Mouse (Mus musculus): Measurements from ENCODE around the gene Tmem63b. TPM values are rescaled to one million over a fixed set of nuclear protein-coding genes. Genes with fewer than 3 reads are reported as not detected.

Gene Tmem63b
- polyA plus RNA-seq, 1 experiment: 198 TPM

DNA sequence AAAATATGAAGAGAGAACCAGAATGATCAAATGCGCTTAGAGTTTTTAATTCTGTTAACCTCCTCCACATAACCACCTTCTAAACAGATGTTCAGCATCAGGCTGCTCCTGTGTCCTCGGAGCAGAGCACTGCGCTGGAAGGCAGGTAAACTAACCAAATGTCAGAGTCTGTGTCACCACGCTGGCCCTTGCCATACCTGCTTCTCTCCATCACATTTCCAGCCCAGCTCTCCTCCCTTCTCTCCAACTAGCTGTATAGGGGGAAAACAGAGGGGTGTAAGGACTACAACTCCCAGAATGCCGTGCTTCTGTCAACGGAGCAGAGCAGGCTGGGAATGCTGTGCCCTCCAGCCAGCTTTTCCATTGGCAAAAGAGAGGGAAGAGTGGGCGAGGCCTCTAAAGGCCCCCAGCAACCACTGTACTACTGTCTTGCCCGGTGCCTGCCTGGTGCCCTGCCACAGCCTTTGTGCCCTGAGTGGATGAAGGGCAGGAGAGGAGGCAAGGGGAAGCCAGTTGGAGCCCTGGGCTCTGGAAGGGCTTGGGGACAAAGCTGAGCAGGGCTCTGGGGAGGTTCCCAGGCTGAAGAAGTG is 6.2 kb downstream of the Tmem63b start:
- peak; percentile 74 to 85 for DNase-seq (ENCODE audit: extremely low spot score in 1 of 2, low spot score in 1 of 2)

GRCm38 (mm10) chr17:45678106-45678505 is 8.6 kb downstream of the Tmem63b start:
- DNase-seq (ENCODE audit: extremely low spot score in 1 of 2, low spot score in 1 of 2): peak in 1 of 2 experiments; percentile 72

DNA sequence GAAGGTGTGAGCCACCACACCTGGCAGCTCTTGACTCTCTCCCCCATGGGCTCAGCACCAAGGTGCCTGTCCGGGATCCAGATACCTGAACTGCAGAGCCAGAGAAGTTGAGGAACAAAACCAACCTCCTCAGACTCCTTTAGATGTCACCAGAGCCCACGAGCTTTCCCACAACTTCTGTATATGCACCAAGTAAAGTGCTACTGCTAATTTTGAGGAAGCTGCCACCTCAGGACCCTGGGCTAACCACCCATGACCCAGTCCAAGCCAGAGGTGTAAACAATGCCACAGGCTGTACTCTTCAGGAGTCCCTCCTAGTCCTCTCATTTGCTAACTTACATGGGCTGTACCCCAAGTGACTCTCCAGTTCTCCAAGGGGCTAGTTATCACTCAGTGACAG is 14.1 kb downstream of the Tmem63b start:
- DNase-seq (ENCODE audit: extremely low spot score in 1 of 2, low spot score in 1 of 2): no peak

GRCm38 (mm10) chr17:45671821-45672220 is 14.9 kb downstream of the Tmem63b start:
- no peak for DNase-seq (ENCODE audit: extremely low spot score in 1 of 2, low spot score in 1 of 2)

DNA sequence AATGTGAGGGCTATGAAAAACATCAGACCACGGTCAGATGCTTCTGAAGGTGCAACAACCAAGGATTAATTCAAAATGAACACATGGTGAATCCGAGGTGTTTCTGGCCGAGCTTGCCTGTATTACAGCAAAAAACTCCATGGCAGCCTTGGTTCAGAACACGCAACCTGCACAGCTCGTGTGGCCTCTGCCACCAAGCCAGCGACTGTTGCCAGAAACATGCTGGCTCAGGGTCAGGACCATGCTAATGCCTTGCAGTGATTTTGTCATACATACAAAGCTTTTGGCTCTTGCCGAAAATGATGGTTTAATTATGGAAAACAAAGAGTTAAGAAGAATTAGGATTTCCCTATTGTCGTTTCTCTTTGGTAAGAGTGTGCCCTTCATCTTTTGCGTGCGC is 18.7 kb downstream of the Tmem63b start:
- no peak for DNase-seq (ENCODE audit: extremely low spot score in 1 of 2, low spot score in 1 of 2)

GRCm38 (mm10) chr17:45667481-45667880 is 19.2 kb downstream of the Tmem63b start:
- no peak for DNase-seq (ENCODE audit: extremely low spot score in 1 of 2, low spot score in 1 of 2)

GRCm38 (mm10) chr17:45666091-45666490 is 20.6 kb downstream of the Tmem63b start:
- no peak for DNase-seq (ENCODE audit: extremely low spot score in 1 of 2, low spot score in 1 of 2)

GRCm38 (mm10) chr17:45664608-45665007 is 22.1 kb downstream of the Tmem63b start:
- no peak for DNase-seq (ENCODE audit: extremely low spot score in 1 of 2, low spot score in 1 of 2)

DNA sequence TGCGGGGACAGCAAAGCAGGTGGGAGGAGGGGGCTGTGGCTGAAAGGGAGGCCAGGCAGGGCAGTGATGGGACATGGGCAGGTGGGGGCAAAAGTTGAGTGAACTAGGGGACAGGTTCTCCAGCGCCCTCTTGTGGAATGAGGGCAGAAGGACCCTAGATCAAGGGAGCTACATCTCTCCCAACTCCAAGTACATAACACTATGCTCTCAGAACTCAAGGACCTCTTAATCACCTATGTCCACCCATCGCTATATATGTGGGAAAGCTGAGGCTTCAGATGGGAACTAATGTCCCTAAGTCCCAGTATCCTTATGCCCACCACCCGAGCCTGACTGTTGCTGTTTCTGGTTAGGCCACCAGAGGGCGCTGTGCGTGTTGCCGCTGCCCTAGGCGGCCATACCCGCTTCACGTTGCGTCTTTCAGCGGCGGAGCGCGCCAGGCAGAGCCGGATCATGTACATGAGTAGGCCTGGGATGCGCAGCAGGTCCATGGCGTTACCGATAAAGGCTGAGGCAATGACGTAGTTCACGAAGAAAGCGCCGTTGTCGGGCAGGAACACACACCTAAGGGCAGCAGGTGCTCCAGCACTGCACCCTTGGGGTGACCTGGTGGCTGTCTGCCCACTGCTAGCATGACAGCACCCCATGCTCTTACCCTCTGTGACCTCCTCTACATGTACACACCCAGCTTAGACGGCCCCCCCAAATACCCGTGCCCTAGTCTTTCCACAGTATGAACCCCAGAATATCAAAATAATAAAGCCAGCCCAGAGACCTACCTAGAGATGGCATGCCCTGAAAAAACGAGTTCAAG is 23.4 kb downstream of the Tmem63b start:
- peak in 1 of 2 experiments; percentile 88 for DNase-seq (ENCODE audit: extremely low spot score in 1 of 2, low spot score in 1 of 2)

DNA sequence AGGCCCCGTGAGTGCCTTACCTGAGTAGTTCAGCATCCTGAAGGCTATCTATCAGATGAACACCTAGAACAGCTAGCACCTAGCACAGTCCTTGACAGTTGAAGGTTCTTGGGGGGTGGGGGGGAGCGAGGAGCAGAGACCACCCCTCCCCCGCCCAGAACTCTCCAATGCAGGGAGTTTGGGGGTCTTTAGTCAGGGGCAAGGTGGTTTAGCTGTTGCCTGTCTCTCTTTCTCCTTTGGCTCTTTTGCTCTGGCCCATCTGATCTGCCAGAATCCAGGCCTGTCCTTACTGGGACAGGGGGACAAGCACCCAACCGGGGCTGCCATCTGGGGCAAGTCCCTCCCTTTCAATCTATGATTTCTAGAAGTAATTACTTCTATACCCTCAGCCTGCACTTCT is 27.5 kb downstream of the Tmem63b start, which contains the start of gene Capn11:
Capn11 (minus strand) TSS at position 101 of the 400 bp plus-strand sequence.
- no peak for DNase-seq (ENCODE audit: extremely low spot score in 1 of 2, low spot score in 1 of 2)

- DNase-seq (ENCODE audit: extremely low spot score in 1 of 2, low spot score in 1 of 2): no peak
These were observed 30.9 kb downstream of the Tmem63b start for GRCm38 (mm10) chr17:45655820-45656219.

GRCm38 (mm10) chr17:45653233-45653632 is 33.5 kb downstream of the Tmem63b start:
- DNase-seq (ENCODE audit: extremely low spot score in 1 of 2, low spot score in 1 of 2): no peak

GRCm38 (mm10) chr17:45644185-45644584 is 42.5 kb downstream of the Tmem63b start:
- DNase-seq (ENCODE audit: extremely low spot score in 1 of 2, low spot score in 1 of 2): no peak

DNA sequence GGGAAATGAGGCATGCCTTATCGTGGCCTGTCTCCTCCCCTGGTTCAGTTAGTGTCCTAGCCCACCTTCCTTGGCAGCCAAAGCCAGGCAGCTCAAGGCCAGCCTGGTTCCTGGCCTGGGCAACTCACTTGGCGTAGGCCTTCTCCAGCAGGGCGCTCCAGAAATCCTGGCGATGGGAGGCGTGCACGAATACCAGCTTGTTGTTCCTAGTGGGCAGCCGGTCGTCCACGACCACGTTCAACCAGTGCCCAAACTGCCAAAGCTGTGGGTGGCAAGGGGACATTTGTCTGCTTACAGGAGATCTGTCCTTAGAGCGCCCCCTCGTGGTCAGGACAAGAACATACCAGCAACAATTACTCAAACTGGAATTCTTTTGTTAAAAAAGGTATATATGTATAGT is 44.0 kb downstream of the Tmem63b start:
- peak; percentile 49 to 78 for DNase-seq (ENCODE audit: extremely low spot score in 1 of 2, low spot score in 1 of 2)

DNA sequence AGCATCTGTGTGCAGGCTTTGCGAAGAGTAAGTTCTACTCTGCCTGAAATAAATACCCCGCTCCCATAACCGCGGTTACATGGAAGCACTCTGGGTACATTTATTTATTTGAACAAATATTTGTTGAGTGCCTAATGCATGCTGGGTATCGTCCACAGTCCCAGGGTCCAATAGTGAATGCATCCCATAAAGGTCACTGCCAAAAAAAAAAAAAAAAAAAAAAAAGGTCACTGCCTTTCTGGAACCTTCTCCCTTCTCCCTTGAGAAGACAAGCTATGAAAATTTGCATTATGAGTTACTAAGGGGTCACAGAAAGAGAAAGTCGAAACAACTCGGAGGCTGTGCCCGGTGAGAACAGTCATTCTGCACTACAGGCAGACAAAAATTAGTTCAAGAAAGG is 44.7 kb downstream of the Tmem63b start:
- DNase-seq (ENCODE audit: extremely low spot score in 1 of 2, low spot score in 1 of 2): no peak

GRCm38 (mm10) chr17:45638596-45639295 is 48.0 kb downstream of the Tmem63b start:
- no peak for DNase-seq (ENCODE audit: extremely low spot score in 1 of 2, low spot score in 1 of 2)

- no peak for DNase-seq (ENCODE audit: extremely low spot score in 1 of 2, low spot score in 1 of 2)
These were observed 52.7 kb downstream of the Tmem63b start for GRCm38 (mm10) chr17:45634033-45634432.

DNA sequence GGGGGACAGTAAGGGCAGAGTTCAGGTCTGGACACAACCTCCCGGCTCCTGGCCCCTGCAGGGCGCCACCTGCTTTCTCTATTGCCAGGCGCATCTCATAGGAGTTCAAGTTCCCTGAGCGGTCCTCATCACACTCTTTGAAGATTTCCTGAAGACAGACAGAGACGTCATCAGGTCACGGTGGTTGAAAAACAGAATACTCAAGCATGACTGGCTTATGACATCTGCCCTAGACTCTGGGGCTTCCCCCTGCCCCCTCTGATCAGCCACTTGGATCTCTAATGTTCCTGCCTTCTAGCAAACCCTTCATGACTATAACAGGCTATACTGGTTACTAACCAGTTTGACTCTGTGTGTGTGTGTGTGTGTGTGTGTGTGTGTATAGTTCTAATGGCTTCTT is 54.8 kb downstream of the Tmem63b start:
- no peak for DNase-seq (ENCODE audit: extremely low spot score in 1 of 2, low spot score in 1 of 2)

GRCm38 (mm10) chr17:45630992-45631391 is 55.7 kb downstream of the Tmem63b start:
- DNase-seq (ENCODE audit: extremely low spot score in 1 of 2, low spot score in 1 of 2): no peak

DNA sequence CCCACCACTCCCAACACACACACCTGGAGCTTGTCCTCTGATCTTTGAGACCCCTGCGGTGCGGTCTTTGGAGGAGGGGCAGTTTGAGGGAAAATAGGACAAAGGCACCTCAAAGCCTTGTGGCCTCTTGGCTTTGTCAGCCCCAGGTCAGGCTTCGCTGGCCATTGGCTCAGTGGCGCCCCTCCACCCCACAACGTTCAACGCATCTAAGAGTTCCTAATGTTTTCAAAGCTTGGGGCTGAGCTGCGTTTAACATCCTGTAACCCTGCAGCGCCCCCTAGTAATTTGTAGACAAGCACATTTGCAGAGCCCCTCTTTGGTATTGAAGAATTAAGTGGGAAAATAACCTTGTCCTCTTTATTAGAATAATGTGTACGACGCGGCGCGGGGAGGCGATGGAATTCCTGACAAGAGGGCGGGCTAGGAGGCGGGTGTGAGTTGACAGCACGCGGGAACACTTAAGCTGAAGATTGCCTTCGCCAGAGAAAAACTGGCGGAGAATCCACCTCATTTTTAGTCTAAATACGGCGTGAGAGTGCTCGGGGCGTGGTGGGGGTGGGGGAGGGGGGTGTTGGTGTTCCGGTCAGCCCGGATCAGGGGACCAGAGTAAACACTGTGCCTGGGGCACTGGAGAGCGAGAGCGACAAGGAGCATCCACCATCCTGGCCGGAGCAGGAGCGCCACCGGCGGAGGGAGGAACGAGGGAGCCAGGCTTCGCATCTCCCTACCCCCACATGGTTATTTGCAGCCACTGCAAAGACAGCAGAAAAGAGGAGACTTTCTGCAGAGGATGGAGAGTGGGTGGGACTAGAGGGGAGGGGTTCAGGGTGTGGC is 56.6 kb downstream of the Tmem63b start:
- peak; percentile 24 to 84 for DNase-seq (ENCODE audit: extremely low spot score in 1 of 2, low spot score in 1 of 2)

Data from frontal cortex, adult 2 months (tissue).